Mouse (Mus musculus) intestine, embryonic 16.5 days (tissue): Measurements from ENCODE around the gene Wfdc6a. TPM values are rescaled to one million over a fixed set of nuclear protein-coding genes. Genes with fewer than 3 reads are reported as not detected.
"Not testable (repeated sequence)": the region's sequence is repeated elsewhere in the genome, so short reads cannot be mapped to it uniquely, and the experiment has no call there.

ENCODE experiments used
- ATAC-seq: fragments of 200-750 bp; cut with Nextera tagmentation; 2 replicates; pipeline ENCODE4 v1.8.0; 2017; ENCODE audit warnings: moderate TSS enrichment, moderate library complexity
- H3K27ac ChIP-seq: fragments of 300-500 bp; sonication (generic); 2 replicates; pipeline ENCODE4 v1.5.1; 2014; ENCODE audit warnings: mild to moderate bottlenecking, low read length
- H3K27me3 ChIP-seq: fragments of 300-500 bp; sonication (generic); replicated peaks from 2 replicates; pipeline ENCODE4 v1.6.1; 2014; ENCODE audit warnings: low read length, control low read depth, mixed read lengths; ENCODE audit not compliant: control insufficient read depth, insufficient read depth
- H3K36me3 ChIP-seq: fragments of 300-500 bp; sonication (generic); 2 replicates; pipeline ENCODE4 v1.6.1; 2014; ENCODE audit warnings: low read length, control low read depth; ENCODE audit not compliant: control insufficient read depth, insufficient read depth
- H3K4me1 ChIP-seq: fragments of 300-500 bp; sonication (generic); 2 replicates; pipeline ENCODE4 v1.6.1; 2014; ENCODE audit warnings: low read length, control low read depth, mixed read lengths; ENCODE audit not compliant: control insufficient read depth, insufficient read depth
- H3K4me2 ChIP-seq: fragments of 300-500 bp; sonication (generic); 2 replicates; pipeline ENCODE4 v1.6.1; 2014; ENCODE audit warnings: low read depth, low read length, control low read depth
- H3K4me3 ChIP-seq: fragments of 300-500 bp; sonication (generic); 2 replicates; pipeline ENCODE4 v1.5.1; 2014; ENCODE audit warnings: mild to moderate bottlenecking, low read length
- H3K9ac ChIP-seq: fragments of 300-500 bp; sonication (generic); 2 replicates; pipeline ENCODE4 v1.6.1; 2014; ENCODE audit warnings: low read depth, low read length
- H3K9me3 ChIP-seq: fragments of 300-500 bp; sonication (generic); 2 replicates; pipeline ENCODE4 v1.6.1; 2016; ENCODE audit warnings: low read length, control low read depth; ENCODE audit not compliant: control insufficient read depth
- WGBS: fragments of 180-500 bp; shearing (Covaris S2); extraction: QIAGEN DNeasy Blood & Tissue Kit; methylation state at CpG from one replicate; pipeline ENCODE4 v1.1.7; 2014; 5-methylcytosine and 5-hydroxymethylcytosine counted together
- polyA plus RNA-seq: library from polyadenylated mRNA; unstranded; fragments of >200 nt; fragmentation: Nextera tagmentation; extraction: Ambion mirVana; gene quantifications from 2 replicates; pipeline ENCODE4 v1.2.1, GENCODE M21; 2015

Gene Wfdc6a
- polyA plus RNA-seq = 0.59 and 1.4 TPM in 2 replicates

DNA sequence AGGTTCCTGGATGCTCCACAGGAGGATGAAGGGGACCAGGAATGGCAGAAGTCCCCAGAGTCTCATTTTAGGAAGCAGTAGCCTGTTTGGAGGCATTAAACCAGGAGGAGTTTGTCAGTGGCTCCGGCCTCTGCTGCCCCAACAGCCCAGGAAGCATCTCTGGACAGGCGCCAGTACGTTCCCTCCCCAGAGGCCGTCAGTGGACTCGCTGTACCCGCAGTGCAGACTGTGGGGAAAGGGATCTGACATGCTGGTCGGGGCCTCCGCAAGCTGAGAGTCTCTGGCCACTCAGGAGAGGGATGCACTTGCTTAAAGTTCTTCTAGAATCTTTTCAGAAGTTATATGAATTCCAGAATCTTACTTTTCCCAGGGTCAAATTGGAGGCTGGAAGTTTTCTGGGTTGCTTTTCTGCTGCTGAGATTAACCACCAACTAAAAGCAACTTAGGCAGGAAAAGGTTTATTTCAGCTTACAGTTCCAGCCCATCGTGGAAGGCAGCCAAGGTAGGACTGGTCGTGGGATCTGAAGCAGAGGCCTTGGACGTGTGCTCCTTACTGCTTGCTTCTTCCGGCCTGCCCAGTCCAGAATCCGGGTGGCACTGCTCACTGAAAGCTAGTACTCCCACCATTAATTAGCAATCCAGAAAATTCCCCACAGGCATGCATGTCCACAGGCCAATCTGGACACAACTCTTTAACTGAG is at the start of gene Wfdc6a:
Wfdc6a (minus strand) TSS at position 423 of the 701 bp plus-strand sequence.
- H3K27ac ChIP-seq = peak within 1 kb of the TSS; percentile 50; the same call in 1 of the 2 replicates
- H3K36me3 ChIP-seq, H3K4me1 ChIP-seq, H3K4me2 ChIP-seq, ATAC-seq, H3K9me3 ChIP-seq, H3K9ac ChIP-seq, H3K4me3 ChIP-seq, H3K27me3 ChIP-seq: not testable (repeated sequence)
- WGBS = 52% methylated on average over 13 of the region's 13 CpGs

- WGBS = 84% methylated on average over 4 of the region's 4 CpGs
- Histone ChIP-seq H3K27ac (no peak overlapping the region), H3K27me3 (no peaks in the 10 kb centered on the region), H3K36me3 (no peaks in the 10 kb centered on the region), H3K9me3 (no peaks in the 10 kb centered on the region), H3K4me3 (no peak overlapping the region), H3K4me2 (no peak overlapping the region), H3K9ac (no peak overlapping the region), H3K4me1 (no peaks in the 10 kb centered on the region)
- ATAC-seq = no peak
Observed at GRCm38 (mm10) chr2:164621775-164622174, 36.5 kb upstream of the Wfdc6a start.

DNA sequence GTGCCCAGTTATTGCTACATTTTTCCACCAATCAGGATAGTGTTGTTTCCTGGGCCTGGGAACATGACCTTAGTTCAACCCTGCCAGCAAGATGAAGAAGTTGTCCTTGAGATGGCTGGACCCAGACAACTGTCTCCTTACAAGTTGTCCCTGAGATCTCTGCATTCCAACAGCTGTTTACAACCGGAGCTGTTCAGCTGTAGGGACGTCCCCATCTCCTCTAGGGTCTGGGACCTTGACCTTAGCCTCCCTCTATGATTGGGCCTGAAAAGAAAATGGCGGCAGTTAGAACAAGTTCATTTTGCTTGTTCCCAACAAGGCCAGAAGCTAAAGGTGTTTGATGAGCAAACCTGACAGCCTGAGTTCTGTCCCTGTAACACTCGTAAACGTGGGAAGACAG is 33.8 kb upstream of the Wfdc6a start:
- Histone ChIP-seq H3K9me3 (no peaks in the 10 kb centered on the region), H3K36me3 (no peaks in the 10 kb centered on the region), H3K27ac (no peak overlapping the region), H3K4me1 (no peaks in the 10 kb centered on the region), H3K27me3 (no peaks in the 10 kb centered on the region), H3K9ac (no peak overlapping the region), H3K4me3 (no peak overlapping the region), H3K4me2 (no peak overlapping the region)
- WGBS = 68% methylated on average over 5 of the region's 5 CpGs
- no peak for ATAC-seq

GRCm38 (mm10) chr2:164615386-164615785 is 30.1 kb upstream of the Wfdc6a start:
- Histone ChIP-seq H3K4me2 (no peak overlapping the region), H3K9ac (no peak overlapping the region), H3K27ac (no peak overlapping the region), H3K9me3 (no peaks in the 10 kb centered on the region), H3K4me3 (no peak overlapping the region), H3K27me3 (no peaks in the 10 kb centered on the region), H3K36me3 (no peaks in the 10 kb centered on the region), H3K4me1 (no peaks in the 10 kb centered on the region)
- WGBS = 90% methylated on average over 3 of the region's 3 CpGs
- ATAC-seq = no peak

- not testable (repeated sequence) for H3K4me1 ChIP-seq, H3K4me2 ChIP-seq, H3K27me3 ChIP-seq, H3K27ac ChIP-seq, ATAC-seq, H3K9ac ChIP-seq, H3K4me3 ChIP-seq, H3K9me3 ChIP-seq, H3K36me3 ChIP-seq
- WGBS = 51% methylated on average over 8 of the region's 8 CpGs
Observed at GRCm38 (mm10) chr2:164613471-164613870, 28.2 kb upstream of the Wfdc6a start, which contains the start of the genes Wfdc6b and Wfdc8. TSS of gene Wfdc6b (plus strand) at chr2:164613522. TSS of gene Wfdc8 (minus strand) at chr2:164613626.

GRCm38 (mm10) chr2:164608781-164609180 is 23.5 kb upstream of the Wfdc6a start:
- no peaks in the 10 kb centered on the region for H3K36me3 ChIP-seq
- H3K4me1 ChIP-seq = no peaks in the 10 kb centered on the region
- WGBS = 76% methylated on average over 6 of the region's 6 CpGs
- H3K4me3 ChIP-seq = no peak overlapping the region
- H3K9me3 ChIP-seq = no peaks in the 10 kb centered on the region
- H3K27ac ChIP-seq = no peak overlapping the region
- no peak overlapping the region for H3K4me2 ChIP-seq
- no peak for ATAC-seq
- no peak overlapping the region for H3K9ac ChIP-seq
- no peaks in the 10 kb centered on the region for H3K27me3 ChIP-seq

DNA sequence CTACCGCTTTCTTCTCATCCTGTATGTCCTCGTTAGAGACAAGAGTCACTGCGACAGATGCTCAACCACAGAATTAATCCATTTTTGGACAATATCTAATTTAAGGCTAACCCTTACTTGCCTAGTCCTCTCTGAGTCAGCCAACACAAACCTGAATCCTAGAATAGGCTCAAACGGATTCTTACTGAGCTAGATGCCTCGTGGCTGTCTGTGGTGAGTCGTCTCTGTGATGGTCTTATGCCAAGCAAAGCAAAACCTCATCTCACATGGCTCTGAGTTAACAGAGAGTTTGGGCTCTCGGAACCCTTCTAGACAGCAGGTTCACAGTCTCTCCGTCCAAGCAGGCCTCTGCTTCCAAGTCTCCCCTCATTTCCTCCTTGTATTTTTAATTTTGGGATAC is 19.2 kb upstream of the Wfdc6a start:
- Histone ChIP-seq H3K9me3 (peaks cover 3% of the 10 kb centered on the region; the same call in 1 of the 2 replicates), H3K27me3 (no peaks in the 10 kb centered on the region), H3K4me3 (no peak overlapping the region), H3K27ac (no peak overlapping the region), H3K4me1 (no peaks in the 10 kb centered on the region), H3K4me2 (no peak overlapping the region), H3K9ac (no peak overlapping the region), H3K36me3 (no peaks in the 10 kb centered on the region)
- ATAC-seq = no peak
- 88% methylated on average over 8 of the region's 8 CpGs for WGBS

- Histone ChIP-seq H3K9me3 (peaks cover 3% of the 10 kb centered on the region; the same call in 1 of the 2 replicates), H3K36me3 (no peaks in the 10 kb centered on the region), H3K27me3 (no peaks in the 10 kb centered on the region), H3K4me2 (no peak overlapping the region), H3K27ac (no peak overlapping the region), H3K4me1 (no peaks in the 10 kb centered on the region), H3K9ac (no peak overlapping the region), H3K4me3 (no peak overlapping the region)
- WGBS = 93% methylated on average over 3 of the region's 3 CpGs
- ATAC-seq = no peak
Observed at GRCm38 (mm10) chr2:164603482-164603881, 18.2 kb upstream of the Wfdc6a start.

- Histone ChIP-seq H3K36me3 (no peaks in the 10 kb centered on the region), H3K27ac (no peak overlapping the region), H3K9ac (no peak overlapping the region), H3K4me2 (no peak overlapping the region), H3K9me3 (peaks cover 3% of the 10 kb centered on the region; the same call in 1 of the 2 replicates), H3K27me3 (no peaks in the 10 kb centered on the region), H3K4me1 (no peaks in the 10 kb centered on the region), H3K4me3 (no peak overlapping the region)
- ATAC-seq = no peak
- WGBS = 64% methylated on average over 3 of the region's 3 CpGs
Observed at GRCm38 (mm10) chr2:164600179-164600578, 14.9 kb upstream of the Wfdc6a start.

DNA sequence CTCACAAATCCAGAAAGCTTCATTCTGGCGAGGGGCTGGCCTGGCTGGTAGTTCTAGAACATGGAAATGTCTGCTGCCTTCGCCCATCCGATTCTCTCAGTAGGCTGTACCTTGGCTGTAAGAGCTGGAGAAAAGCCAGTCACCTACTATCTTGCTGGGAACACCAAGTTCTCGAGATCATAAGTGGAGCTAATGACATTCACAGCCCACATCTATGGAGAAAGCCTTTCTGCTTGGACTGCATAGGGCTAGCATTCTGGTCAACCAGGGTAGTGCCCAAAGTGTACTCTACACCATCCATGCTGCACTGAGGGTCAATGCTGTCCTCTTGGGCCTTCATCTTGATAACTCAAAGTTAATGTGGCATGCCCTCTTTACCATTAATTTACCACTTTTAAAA is 8.2 kb upstream of the Wfdc6a start, which contains the start of gene Eppin:
Eppin (minus strand) TSS at position 101 of the 400 bp plus-strand sequence.
- Histone ChIP-seq H3K4me1 (no peaks in the 10 kb centered on the region), H3K27ac (no peak within 1 kb of the TSS), H3K4me2 (no peak within 1 kb of the TSS), H3K36me3 (no peaks in the 10 kb centered on the region), H3K9ac (no peak within 1 kb of the TSS), H3K27me3 (no peaks in the 10 kb centered on the region), H3K4me3 (no peak within 1 kb of the TSS), H3K9me3 (no peaks in the 10 kb centered on the region)
- 75% methylated on average over 4 of the region's 4 CpGs for WGBS
- no peak for ATAC-seq
